Mouse (Mus musculus): Measurements from ENCODE around the gene Slc12a8.
A peak's percentile ranks its signal among the peaks of the same experiment; 100 is the strongest.

The Slc12a8 gene

GRCm38 (mm10) chr16:33544346-33544745 is 27.2 kb downstream of the Slc12a8 start:
- DNase-seq (ENCODE audit: low spot score in 2 of 2), result no peak

- no peak for DNase-seq (ENCODE audit: low spot score in 2 of 2)
Measured at GRCm38 (mm10) chr16:33545530-33545929, 28.4 kb downstream of the Slc12a8 start.

GRCm38 (mm10) chr16:33553689-33554342 is 36.7 kb downstream of the Slc12a8 start:
- no peak for DNase-seq (ENCODE audit: low spot score in 2 of 2)

- no peak for DNase-seq (ENCODE audit: low spot score in 2 of 2)
Measured at GRCm38 (mm10) chr16:33558121-33558520, 41.0 kb downstream of the Slc12a8 start.

GRCm38 (mm10) chr16:33560281-33560680 is 43.2 kb downstream of the Slc12a8 start:
- DNase-seq (ENCODE audit: low spot score in 2 of 2), result peak; percentile 41 to 70

- DNase-seq (ENCODE audit: low spot score in 2 of 2), result no peak
Measured at GRCm38 (mm10) chr16:33561308-33562009, 44.3 kb downstream of the Slc12a8 start.

- DNase-seq (ENCODE audit: low spot score in 2 of 2), result no peak
Measured at GRCm38 (mm10) chr16:33562874-33563537, 45.9 kb downstream of the Slc12a8 start.

GRCm38 (mm10) chr16:33563538-33564013 is 46.4 kb downstream of the Slc12a8 start:
- DNase-seq (ENCODE audit: low spot score in 2 of 2), result no peak

GRCm38 (mm10) chr16:33566467-33566866 is 49.3 kb downstream of the Slc12a8 start:
- DNase-seq (ENCODE audit: low spot score in 2 of 2), result no peak

GRCm38 (mm10) chr16:33567736-33568135 is 50.6 kb downstream of the Slc12a8 start:
- DNase-seq (ENCODE audit: low spot score in 2 of 2), result no peak

GRCm38 (mm10) chr16:33568269-33569016 is 51.3 kb downstream of the Slc12a8 start:
- no peak for DNase-seq (ENCODE audit: low spot score in 2 of 2)

GRCm38 (mm10) chr16:33572646-33573045 is 55.5 kb downstream of the Slc12a8 start:
- no peak for DNase-seq (ENCODE audit: low spot score in 2 of 2)

GRCm38 (mm10) chr16:33573703-33574102 is 56.6 kb downstream of the Slc12a8 start:
- no peak for DNase-seq (ENCODE audit: low spot score in 2 of 2)

- no peak for DNase-seq (ENCODE audit: low spot score in 2 of 2)
Measured at GRCm38 (mm10) chr16:33575728-33576127, 58.6 kb downstream of the Slc12a8 start.

- DNase-seq (ENCODE audit: low spot score in 2 of 2), result no peak
Measured at GRCm38 (mm10) chr16:33576271-33577189, 59.4 kb downstream of the Slc12a8 start.

GRCm38 (mm10) chr16:33578462-33578861 is 61.3 kb downstream of the Slc12a8 start:
- DNase-seq (ENCODE audit: low spot score in 2 of 2), result no peak

GRCm38 (mm10) chr16:33580331-33580730 is 63.2 kb downstream of the Slc12a8 start:
- DNase-seq (ENCODE audit: low spot score in 2 of 2), result no peak

- DNase-seq (ENCODE audit: low spot score in 2 of 2), result no peak
Measured at GRCm38 (mm10) chr16:33580736-33581241, 63.7 kb downstream of the Slc12a8 start.

- no peak for DNase-seq (ENCODE audit: low spot score in 2 of 2)
Measured at GRCm38 (mm10) chr16:33581661-33582099, 64.6 kb downstream of the Slc12a8 start.

GRCm38 (mm10) chr16:33582495-33582894 is 65.4 kb downstream of the Slc12a8 start:
- DNase-seq (ENCODE audit: low spot score in 2 of 2), result no peak

GRCm38 (mm10) chr16:33583333-33583732 is 66.2 kb downstream of the Slc12a8 start:
- no peak for DNase-seq (ENCODE audit: low spot score in 2 of 2)

All from frontal cortex, postnatal 10 days (tissue).